Mouse (Mus musculus): ENCODE measurements around the gene Dip2b.

DNA sequence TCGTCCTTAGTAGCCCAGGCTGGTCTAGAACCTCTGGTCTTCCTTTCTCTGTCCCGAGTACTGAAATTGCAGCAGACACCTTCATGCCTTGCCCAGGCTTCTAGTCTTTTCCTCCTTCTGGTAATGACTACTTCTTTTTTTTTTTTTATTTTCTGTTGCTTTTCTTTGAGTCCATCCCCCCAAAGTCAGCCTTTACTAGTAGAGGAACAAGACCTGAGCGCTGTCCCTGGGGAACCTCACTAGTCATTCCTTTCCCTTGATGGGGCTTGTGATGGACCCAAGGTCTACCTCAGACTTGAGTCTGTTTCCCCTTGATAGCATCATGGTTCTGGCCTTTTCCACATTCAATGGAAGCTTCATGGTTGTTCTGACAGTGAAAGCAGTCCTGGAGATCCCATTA, 179.6 kb downstream of the Dip2b start:
- TF ChIP-seq CTCF (IDR thresholded peaks at IDR 0.05; ENCODE audit: low read depth, low read length), result no peak
- TF ChIP-seq POLR2A (IDR thresholded peaks at IDR 0.05; ENCODE audit: insufficient read depth, low read length), result no peak
- no peak for TF ChIP-seq EP300 (IDR thresholded peaks at IDR 0.05; ENCODE audit: insufficient read depth, low read depth, low read length)

All from ES-Bruce4 (cell line).